Mouse (Mus musculus) left cerebral cortex, postnatal 36 days (tissue): ENCODE measurements around the gene Osbpl3. TPM values are rescaled to one million over a fixed set of nuclear protein-coding genes. Genes with fewer than 3 reads are reported as not detected.

Experiments
- DNase-seq, 2 experiments: peaks; one replicate each; pipeline ENCODE4 v3.0.0; 2021 to 2022; ENCODE audit warnings: low spot score in 2 of 2, mixed read lengths in 1 of 2
- intact Hi-C: fragments of 180-260 bp; cut with DNase I; formaldehyde crosslinking; loops from one replicate; pipeline ENCODE4 v1.15.1; 2025
- total RNA-seq, 2 experiments: library from RNA; stranded (reverse); gene quantifications; 2 replicates each; pipeline ENCODE4 v1.2.3; 2021

Osbpl3 gene
- total RNA-seq, 2 experiments from 2014 or later: 34.2 to 41.6 TPM

DNA sequence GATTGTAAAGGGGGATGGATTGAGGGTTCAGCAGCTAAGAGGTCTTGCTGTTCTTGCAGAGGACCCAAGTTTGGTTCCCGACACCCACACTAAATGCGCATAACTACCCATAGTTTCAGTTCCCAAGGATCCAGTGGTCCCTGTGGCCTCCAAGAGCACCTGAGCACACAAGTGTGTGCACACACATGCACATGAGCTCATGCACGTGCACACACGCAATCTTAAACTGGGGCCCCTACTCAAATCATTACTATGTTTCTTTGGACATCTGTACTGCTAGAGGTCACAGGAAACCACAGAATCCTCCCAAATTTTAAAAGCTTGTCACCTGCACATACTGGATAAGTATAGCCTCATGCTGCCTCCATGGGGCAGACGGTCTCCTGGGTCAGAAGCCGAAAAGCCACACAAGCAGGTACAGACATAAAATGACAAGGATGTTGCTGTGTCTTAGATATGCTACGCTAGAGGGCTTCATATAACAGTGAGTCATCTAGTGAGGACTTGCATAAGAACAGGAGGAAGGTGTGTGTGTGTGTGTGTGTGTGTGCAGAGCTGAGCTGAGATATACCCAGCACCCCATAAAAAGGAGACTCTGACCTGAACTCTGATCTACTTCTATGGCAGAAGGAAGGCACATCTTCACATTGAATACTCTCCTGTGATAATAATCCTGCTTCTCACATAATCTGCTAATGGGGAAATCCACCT lies 139.1 kb downstream of the Osbpl3 start:
- intact Hi-C loops: loop anchor here (5.0 kb wide), 1 partner anchor 85 kb away; no protein-coding TSS in a partner anchor
- no peak for DNase-seq

DNA sequence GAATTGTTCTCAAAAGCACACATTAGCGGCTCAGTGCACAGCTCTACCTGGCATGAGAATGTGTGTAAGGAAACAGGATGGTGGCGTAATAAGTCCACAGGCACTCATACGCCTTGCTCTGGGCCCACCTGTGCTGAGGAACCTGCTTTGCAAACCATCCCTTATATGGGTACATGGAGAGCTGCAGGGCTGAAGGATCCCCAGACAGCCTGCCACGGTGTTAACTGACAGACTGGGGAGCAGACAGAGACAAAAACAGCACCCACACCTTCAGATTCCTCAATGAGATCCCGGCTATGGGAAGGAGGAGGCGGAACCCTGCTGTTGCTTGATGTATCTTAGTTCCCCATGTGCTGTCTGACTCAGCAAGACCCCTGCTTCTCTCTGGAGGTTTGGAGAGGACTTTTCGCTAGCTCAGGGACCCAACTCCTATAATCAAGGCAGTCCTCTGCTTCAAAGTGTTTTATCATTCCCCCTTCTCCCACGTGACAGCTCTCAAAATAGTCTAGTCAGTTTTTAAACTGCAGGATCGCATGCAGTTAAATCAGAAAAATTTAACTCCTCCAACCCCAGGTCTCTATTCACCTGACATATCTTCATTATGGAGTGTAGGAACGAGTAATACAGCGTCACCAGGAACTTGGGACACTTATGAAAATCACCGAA lies 141.5 kb downstream of the Osbpl3 start:
- peak; percentile 76 to 82 for DNase-seq
- intact Hi-C loops: loop anchor here (2.0 to 5.0 kb wide), 3 partner anchors 64 to 142 kb away; partner anchors contain the start of gene Osbpl3

DNA sequence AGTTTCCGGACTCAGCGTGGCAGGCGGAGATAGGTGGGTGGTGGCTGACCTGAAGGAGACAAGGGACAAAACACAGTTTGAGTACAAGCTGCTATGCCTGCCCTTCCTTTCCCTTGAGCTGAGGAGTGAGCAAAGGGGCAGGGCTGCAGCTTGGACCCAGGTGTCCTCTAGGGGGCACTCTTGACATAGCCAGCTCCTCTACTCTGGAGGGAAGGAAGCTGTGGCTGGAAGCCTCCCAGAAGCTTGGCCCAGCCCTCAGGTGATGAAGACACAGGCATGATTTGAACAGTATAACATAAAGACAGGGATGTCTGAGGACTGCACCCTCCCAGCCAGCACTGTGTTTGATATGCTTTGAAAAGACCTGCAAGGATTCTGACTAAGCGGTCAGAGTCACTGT lies 143.4 kb downstream of the Osbpl3 start:
- DNase-seq: peak; percentile 77 to 79
- intact Hi-C loops: loop anchor here (2.0 kb wide), 2 partner anchors 214 to 224 kb away; no protein-coding TSS in a partner anchor

DNA sequence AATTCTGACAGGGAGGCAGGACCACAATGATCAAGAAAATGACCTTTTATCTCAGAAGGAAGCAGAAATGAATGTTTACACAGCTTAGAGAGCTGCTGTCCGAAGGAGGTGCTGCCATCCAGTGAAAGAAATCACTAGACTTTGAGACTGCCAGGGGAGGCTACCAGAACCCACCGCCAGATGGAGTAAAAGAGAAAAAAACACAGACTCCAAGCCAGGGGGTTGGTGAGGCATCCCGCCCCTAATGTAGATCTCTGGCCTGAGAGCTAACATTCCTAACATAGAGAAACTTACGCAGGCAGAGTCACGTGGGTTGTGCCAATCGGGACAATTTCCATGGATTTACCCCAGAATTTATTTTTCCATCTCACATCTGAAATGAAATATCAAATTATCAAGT lies 147.0 kb downstream of the Osbpl3 start:
- DNase-seq: no peak
- intact Hi-C loops: no loop called here

DNA sequence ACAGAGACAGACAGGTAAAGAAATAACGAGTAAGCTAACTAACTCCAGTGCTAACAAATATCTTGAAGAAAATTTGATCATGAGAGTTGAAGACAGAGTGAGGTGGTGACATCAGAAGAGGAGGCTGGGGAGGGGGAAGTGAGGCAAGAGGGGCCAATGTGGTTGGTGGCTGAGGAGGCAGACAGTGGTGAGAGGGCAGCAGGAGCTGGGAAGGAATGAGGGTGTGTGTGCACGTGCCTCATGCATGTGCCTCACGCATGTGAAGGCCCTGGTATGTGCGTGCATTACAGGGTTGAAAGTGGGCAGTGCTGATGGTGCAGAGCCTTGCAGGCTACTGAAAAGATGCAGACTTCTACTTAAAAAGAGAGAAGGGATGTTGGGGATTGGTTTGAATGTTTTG lies 149.4 kb downstream of the Osbpl3 start:
- intact Hi-C loops: no loop called here
- no peak for DNase-seq

DNA sequence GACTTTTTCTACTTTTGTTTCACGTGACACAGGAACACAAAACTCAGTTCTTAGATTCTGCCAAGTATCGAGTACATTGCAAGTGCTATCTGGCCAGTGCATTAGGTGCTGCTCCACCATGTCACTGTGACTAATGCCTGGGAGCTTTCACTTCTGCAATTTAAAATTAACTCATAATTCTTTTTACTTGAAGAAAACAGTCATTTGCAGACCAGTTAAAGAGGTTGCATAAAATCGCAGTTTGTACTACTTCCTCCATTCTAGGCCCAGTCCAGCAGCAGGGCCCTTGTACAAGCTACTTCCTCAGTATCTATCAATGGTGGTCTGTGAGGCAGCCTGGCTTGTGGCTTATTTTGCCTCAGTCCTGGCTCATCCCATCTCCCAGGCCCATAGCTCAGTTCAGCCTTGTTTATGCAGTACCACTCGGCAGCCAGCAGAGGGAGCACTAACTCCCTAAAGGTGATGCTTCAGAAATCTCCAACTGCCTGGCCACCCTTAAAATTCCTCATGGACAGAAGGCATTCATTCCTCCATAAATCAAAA lies 151.0 kb downstream of the Osbpl3 start:
- intact Hi-C loops: loop anchor here (2.0 kb wide), 1 partner anchor 232 kb away; no protein-coding TSS in a partner anchor
- peak; percentile 74 to 82 for DNase-seq

DNA sequence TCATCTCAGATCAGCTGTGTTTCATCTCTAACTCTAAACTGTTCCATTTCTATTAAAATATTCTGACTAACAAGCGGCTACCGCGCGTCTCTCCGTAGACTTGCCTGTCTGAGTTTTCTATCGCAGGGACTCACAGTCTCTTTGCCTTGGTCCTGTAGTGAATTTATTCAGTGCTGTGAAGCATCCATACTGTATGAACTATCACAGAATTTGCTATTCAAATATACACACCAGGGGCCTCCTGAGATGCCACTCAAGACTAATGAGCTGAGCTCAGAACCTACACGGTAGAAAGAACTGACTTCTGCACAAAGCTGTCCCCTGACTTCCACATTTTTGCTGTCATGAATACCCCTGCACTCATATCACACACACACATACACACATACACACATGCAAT lies 154.9 kb downstream of the Osbpl3 start:
- DNase-seq: no peak
- intact Hi-C loops: no loop called here

DNA sequence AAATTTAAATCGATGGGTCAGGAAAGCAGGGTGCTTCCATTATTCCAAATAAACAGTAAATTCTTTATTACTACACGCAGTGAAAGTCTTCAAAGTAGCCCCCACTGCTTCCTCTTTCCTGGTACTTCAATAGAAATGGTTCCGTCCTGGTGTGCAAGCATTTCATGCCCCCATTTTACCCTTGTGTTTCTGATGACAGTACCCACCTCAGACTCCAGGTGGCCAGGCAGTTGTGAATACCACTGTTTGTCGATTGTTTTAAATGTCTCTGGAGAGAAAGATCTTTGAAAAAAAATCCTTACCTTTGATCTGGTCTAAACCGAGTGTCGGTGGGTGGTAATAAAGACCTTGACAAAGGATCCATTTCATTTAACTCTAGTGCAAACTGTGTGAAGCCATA lies 155.4 kb downstream of the Osbpl3 start:
- intact Hi-C loops: no loop called here
- DNase-seq: no peak

DNA sequence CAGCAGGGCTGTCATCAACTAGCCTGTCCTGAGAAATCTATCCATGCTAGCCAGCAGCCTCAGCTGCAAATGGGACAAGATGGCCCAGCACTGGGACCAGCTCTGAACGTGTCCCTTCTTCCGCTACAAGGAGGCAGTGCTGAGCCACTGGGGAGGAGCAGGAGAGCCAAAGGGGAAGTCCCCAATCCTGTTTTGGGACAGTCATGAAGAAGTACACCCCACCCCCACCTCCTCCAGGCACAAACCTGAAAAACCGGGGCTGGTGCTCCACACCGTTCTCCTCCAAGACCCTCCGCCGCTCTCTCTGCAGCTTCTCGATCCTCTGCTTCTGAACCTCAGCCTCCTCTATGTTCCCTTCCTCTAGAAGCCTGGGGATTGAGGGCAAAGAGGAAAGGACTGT lies 156.9 kb downstream of the Osbpl3 start:
- no peak for DNase-seq
- intact Hi-C loops: loop anchor here (10.0 kb wide), 1 partner anchor 104 kb away; no protein-coding TSS in a partner anchor

DNA sequence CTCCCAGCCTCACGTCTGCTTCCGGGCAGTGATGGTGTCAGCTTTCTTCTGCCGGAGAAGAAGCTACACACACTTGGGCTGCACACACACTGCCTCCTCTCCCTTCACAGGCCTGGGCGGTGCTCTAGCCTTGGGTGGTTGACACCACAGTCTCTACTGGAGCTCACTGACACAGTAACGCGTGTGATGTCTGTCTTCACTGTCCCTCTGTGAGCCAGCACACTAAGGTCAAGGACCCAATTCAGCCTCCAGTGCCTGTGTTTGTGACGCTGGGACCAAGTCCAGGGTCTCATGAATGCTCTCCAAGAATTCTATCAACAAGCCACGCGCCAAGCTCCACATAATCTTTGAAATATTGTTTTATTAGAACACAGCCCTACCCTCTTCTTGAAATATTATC lies 158.3 kb downstream of the Osbpl3 start:
- intact Hi-C loops: loop anchor here (10.0 kb wide), 1 partner anchor 103 kb away; no protein-coding TSS in a partner anchor
- DNase-seq: no peak

DNA sequence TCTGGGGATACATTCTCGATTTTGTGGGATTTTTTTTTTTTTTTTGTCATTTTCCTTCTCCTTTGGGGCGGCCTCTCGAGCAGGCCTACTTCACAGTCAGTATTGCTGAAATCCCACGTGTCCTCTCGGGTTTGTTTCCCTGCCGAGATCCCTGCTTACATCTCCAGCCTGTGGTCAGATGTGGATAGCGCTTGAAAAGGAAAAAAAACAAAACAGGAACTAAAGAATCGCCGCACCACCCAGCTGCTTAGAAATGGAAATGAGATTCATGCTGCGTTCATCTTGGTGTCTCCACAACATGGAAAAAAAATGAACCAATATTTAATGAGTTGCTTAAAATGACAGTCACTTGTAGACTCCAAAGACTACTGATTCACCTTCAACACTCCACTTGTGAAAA lies 160.9 kb downstream of the Osbpl3 start:
- intact Hi-C loops: loop anchor here (2.0 to 10.0 kb wide), 2 partner anchors 100 to 184 kb away; partner anchors contain the start of gene Mpp6
- no peak for DNase-seq

DNA sequence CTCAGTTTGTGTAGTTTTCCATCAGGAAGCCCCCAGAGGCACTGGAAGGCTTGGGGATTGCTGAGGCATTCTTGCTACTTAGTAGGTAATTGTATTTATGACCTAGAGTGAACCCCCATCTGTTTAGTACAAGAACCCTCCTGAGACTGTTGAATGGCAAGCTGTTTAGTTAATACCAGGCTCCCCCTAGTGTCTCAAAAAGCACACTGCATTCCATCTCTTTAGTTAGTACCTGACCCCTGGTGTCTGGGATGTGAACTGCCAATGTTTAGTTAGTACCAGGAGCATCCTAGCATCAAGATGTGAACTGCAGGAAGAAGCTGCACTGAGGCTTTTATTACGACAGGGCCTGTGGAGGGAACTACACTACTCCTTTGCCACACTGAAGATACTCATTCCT lies 161.9 kb downstream of the Osbpl3 start:
- peak; percentile 41 to 67 for DNase-seq
- intact Hi-C loops: loop anchor here (2.0 to 10.0 kb wide), 3 partner anchors 99 to 777 kb away; partner anchors contain the start of gene Mpp6

DNA sequence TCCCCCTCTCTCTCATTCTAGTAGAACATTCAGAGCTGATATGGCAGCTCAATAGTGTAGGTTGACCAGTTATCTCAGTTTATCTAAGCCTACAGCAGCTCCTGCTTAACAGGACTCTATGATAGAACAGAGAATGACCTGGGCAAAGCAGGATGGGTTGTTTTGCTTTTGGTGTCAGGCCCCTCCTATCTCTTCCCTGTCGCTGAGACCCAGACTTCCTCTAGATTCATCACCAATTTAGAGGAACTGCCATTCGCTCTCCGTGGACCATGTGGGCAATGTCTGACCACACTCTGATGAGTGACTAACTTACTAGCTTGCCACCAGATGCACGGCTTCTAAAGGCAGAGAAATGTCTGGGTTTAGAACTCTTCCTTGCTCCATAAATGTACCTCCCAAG lies 164.4 kb downstream of the Osbpl3 start:
- no peak for DNase-seq
- intact Hi-C loops: loop anchor here (5.0 to 10.0 kb wide), 2 partner anchors 97 to 774 kb away; no protein-coding TSS in a partner anchor

DNA sequence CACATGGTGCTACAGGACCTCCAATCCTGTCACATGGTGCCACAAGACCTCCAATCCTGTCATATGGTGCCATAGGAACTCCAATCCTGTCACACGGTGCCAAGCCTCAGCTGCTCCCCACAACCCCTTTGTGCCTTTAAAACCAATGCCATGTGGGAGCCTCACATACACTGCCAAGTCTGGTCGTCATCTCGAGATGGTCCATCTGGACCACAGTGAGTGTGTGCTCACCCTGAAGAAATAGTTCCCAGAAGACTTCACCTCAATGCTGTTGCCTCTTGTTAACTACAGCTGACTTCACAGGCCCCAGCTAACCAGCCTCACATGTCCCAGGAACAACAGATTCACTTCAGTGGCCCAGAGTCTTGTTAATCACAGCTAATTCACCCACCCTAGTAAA lies 169.1 kb downstream of the Osbpl3 start:
- intact Hi-C loops: no loop called here
- DNase-seq: no peak

DNA sequence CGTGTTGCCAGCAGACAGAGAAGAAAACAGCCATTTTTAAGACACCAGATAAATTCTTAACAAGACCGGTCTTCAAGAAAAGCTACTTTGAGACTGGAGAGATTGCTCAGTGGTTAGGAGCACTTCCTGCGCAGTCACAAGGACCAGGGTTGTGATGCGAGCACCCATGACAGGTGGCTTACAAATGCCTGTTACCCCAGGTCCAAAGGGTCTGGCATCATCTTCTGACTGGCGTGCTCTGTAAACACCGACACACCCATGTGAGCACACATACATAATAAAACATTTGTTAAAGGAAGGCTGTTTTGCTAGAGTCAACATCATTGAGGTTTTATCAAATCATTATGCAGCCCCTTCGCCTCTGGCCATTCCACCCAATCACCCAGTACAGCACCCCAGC lies 176.4 kb downstream of the Osbpl3 start:
- intact Hi-C loops: no loop called here
- DNase-seq: no peak

DNA sequence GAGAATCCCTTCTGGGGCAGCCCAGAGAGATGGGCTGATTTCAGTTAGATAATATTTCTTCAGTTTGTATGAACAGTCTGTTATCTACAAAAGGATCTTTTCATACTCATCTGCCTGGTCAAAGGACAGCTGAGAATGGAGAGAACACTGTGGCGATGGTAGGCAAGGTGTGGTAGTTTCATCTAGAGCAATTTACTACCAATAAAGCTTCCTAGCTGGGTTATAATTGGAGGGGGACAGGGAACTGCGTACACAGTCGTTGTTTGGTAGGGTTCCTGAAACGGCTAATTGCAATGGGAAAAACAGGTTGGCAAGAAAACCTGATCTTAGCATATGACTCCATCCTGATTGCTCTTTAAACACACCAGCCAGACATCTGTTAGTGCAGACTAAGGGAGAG lies 182.1 kb downstream of the Osbpl3 start:
- no peak for DNase-seq
- intact Hi-C loops: no loop called here

DNA sequence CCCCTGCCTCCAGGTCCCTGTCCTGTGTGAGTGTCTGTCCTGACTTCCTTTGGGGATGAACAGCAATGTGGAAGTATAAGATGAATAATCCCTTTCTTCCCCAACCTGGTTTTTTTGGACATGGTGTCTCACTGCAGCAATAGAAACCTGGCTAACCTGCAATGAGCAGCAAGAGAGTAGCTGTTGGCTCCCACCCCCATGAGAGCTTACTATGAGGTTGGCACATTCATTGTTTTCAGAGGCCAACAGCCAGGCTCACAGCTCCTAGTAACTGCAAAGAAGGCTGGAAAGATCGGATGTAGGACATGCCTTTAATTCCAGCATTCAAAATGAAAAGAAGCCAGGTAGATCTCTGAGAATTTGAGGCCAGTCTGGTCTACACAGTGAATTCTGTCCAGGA lies 182.6 kb downstream of the Osbpl3 start:
- intact Hi-C loops: no loop called here
- no peak for DNase-seq

DNA sequence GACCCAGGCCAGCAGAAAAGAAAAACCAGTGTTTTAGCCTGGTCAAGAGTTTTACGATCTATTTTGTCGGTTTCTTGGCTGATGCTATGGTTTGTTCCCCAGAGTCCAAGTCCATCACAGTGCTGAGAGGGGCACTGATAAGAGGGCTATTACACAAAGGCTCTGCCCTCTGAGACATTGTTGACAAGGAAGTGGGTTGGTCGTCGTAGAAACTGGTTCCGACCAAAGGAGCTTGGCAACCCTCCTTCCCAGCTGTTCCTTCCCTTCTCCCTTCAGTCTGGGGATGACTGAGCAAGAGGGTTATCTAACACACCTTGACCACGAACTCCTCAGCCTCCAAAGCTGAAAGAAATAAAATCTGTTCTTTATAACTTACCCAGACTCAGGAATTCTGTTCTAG lies 192.3 kb downstream of the Osbpl3 start, which contains the start of gene Gsdme:
TSS of gene Gsdme (minus strand) at position 193 of the 400 bp plus-strand sequence.
- no peak for DNase-seq

DNA sequence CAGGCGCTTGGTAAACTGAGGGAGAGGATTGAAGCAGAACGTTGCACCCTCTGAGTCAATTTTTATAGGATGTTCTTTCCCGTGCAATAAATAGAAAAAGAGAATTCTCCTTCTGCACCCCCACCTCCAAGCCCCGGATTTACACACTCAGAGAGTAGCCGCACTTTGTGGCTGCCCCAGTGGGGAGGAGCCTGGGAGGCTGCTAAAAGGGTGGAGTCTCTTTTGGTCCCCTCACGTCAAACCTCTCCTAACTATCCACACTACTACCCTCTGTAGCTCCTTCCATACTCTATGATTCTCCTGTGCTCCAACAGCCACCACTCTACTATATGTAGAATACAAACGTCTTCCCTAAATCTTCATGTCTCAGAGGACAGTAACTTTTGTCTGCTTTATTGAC lies 193.7 kb downstream of the Osbpl3 start:
- intact Hi-C loops: no loop called here
- DNase-seq: no peak

More for the DNA sequence above, 192.3 kb downstream of the Osbpl3 start, which contains the start of gene Gsdme:
- intact Hi-C loops: no loop called here

DNA sequence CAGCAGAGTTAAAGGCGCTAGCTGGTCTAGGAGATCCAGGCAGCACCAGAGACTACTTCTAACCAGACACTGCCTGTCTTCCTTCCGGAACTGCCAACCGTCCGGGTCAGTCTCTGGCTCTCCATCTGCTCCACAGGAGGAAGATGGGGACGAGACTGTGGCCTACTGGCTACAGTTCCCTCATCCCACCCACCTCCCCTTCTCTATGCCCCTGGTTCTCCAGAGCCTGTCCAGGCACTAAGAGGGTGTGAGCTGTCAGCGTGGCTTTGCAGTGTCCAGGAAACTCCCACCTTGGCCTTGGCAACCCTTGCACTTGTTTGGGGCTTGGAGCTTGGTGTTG lies 194.1 kb downstream of the Osbpl3 start:
- DNase-seq: no peak
- intact Hi-C loops: no loop called here
